Mouse (Mus musculus) c-Kit-negative CD71-positive TER-119-positive erythroid progenitor cells, embryonic 14.5 days (primary cell): Measurements from ENCODE around the gene Btnl2.

Experiments
- DNase-seq: peaks from one replicate; pipeline ENCODE4 v3.0.0-alpha.2; 2013; ENCODE audit warnings: low read depth, low spot score

The Btnl2 gene

DNA sequence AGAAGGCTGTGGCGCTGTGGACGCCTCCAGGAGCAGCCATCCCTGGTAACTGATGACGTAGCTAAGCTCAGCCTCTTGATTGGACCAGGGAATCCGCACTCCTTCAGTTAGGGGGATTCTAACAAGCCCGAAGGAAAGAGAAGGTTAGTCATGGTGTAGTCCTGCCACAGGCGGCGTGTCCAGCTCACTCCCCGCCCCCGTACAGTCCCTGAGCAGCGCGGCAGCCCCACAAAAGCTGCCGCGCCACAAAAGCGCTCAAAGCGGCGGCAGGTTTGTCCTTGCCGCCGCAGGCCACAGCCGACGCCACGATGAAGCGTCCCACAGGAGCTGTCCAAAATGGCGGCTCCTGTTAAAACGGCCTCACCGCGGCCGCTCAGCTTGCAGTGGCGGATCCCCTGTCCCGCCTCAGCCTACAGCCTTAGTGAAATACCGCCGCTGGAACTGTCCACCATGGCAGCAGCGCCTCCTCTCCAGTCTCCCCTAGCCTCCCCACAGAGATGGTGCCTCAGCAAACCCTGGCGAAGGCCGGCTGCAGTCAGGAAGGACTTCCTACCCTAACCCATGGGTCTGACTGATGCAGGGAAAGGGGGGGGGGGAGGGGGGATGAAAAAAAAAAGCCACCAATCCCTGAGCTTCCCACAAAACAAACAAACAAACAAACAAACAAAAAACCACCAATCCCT, 44.2 kb downstream of the Btnl2 start, which contains the start of gene BC051142:
Gene BC051142 (plus strand): TSS at position 110 of the 683 bp plus-strand sequence.
- no peak for DNase-seq

GRCm38 (mm10) chr17:34399394-34399715, 44.7 kb downstream of the Btnl2 start:
- DNase-seq: no peak

- DNase-seq: no peak
Measured at GRCm38 (mm10) chr17:34411117-34411516, 56.5 kb downstream of the Btnl2 start.
